Mouse (Mus musculus) liver, embryonic 11.5 days (tissue): ENCODE measurements at regions not wholly inside any gene's neighbourhood (a gene's known extent, or its start where the extent isn't known, plus 50 kb on each side); places are given as distances from the start of the nearest gene placed in this dataset.

ENCODE experiments used
- ATAC-seq: fragments of 200-750 bp; cut with Nextera tagmentation; replicated peaks from 2 replicates; pipeline ENCODE4 v1.8.0; 2017; ENCODE audit warnings: moderate number of reproducible peaks, mild to moderate bottlenecking, moderate TSS enrichment, moderate library complexity; ENCODE audit not compliant: low FRiP score
- DNase-seq: peaks from one replicate; pipeline ENCODE4 v3.0.0-alpha.2; 2017; ENCODE audit warnings: low spot score
- H3K27ac ChIP-seq: fragments of 300-500 bp; sonication (generic); 2 replicates; pipeline ENCODE4 v1.5.1; 2014; ENCODE audit warnings: mild to moderate bottlenecking, low read depth, low read length, control low read depth
- H3K27me3 ChIP-seq: fragments of 300-500 bp; sonication (generic); replicated peaks from 2 replicates; pipeline ENCODE4 v1.6.1; 2014; ENCODE audit warnings: low read length, mixed read lengths; ENCODE audit not compliant: control insufficient read depth, insufficient read depth
- H3K36me3 ChIP-seq: fragments of 300-500 bp; sonication (generic); 2 replicates; pipeline ENCODE4 v1.6.1; 2014; ENCODE audit warnings: mild to moderate bottlenecking, low read length, moderate library complexity, mixed read lengths; ENCODE audit not compliant: control insufficient read depth, insufficient read depth
- H3K4me1 ChIP-seq: fragments of 300-500 bp; sonication (generic); replicated peaks from 2 replicates; pipeline ENCODE4 v1.6.1; 2014; ENCODE audit warnings: low read length, mixed read lengths; ENCODE audit not compliant: control insufficient read depth, insufficient read depth
- H3K4me2 ChIP-seq: fragments of 300-500 bp; sonication (generic); 2 replicates; pipeline ENCODE4 v1.6.1; 2014; ENCODE audit warnings: mild to moderate bottlenecking, control low read depth, moderate library complexity
- H3K4me3 ChIP-seq: fragments of 300-500 bp; sonication (generic); 2 replicates; pipeline ENCODE4 v1.5.1; 2014; ENCODE audit warnings: low read depth, low read length, control low read depth
- H3K9ac ChIP-seq: fragments of 300-500 bp; sonication (generic); 2 replicates; pipeline ENCODE4 v1.6.1; 2014; ENCODE audit warnings: low read depth, low read length, control low read depth
- H3K9me3 ChIP-seq: fragments of 300-500 bp; sonication (generic); 2 replicates; pipeline ENCODE4 v1.6.1; 2016; ENCODE audit warnings: low read length, inconsistent platforms, mixed read lengths; ENCODE audit not compliant: control insufficient read depth
- WGBS: fragments of 180-500 bp; shearing (Covaris S2); extraction: QIAGEN DNeasy Blood & Tissue Kit; methylation state at CpG from one replicate; pipeline ENCODE4 v1.1.7; 2014; 5-methylcytosine and 5-hydroxymethylcytosine counted together

DNA sequence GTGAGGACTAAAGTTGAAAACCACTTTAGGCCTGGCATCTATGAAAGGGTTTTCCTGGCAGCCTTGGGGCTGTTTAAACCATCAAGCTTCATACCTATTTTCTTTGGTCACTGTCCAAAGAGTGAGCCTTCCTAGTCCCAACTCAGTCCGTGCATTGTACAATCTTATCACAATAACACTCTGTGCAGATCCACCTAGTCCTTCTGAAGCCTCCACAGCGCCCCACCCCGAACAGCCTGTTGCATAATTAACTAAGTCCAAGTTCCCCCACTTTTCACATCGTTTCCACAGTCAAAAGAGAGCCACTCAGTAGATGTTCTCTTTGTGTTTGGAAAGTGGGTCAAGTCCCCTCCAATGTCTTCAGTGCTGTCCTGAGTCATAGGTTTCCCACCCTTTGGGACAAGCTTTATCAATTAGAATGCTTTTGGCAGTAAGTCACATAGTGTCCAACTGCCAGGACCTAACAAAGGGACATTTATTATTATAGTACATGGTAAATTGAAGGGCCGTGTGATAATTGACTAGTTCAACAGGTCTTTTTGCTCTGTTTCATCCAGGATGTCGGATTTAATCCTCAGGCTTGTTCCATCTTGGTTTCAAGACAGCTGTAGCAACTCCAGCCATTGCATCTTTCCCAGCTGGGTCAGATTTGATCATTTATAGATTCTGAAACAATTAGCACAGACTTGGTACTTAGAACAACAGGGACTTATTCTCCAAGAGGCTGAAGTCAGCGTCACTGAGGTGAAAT is 187.0 kb upstream of the Jade1 start:
- H3K4me1 ChIP-seq: no peaks in the 10 kb centered on the region
- 78% methylated on average over 7 of the region's 7 CpGs for WGBS
- no peak for DNase-seq
- no peaks in the 10 kb centered on the region for H3K36me3 ChIP-seq
- no peaks in the 10 kb centered on the region for H3K27me3 ChIP-seq
- H3K27ac ChIP-seq: no peak overlapping the region
- no peak for ATAC-seq
- no peak overlapping the region for H3K9ac ChIP-seq
- H3K4me3 ChIP-seq: no peak overlapping the region
- no peaks in the 10 kb centered on the region for H3K9me3 ChIP-seq
- H3K4me2 ChIP-seq: no peak overlapping the region

DNA sequence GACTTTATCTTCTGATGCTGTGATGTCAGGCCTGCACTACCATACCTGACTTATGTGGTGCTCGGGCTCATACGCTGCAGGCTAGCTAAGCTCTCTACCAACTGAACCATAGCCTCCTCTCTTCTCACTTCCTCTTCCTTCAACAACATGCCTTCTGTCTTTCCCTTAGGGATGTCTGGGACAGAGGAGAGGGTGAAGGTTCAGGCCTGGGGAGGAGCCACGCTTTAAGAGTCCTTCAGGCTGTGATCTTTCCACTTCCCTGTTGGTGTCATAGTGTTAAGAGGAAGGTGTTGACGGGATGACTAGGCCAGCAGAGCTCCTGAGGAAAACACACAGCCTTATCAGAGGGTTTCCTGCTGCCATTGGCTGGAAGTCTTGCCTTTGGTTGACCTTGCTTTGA is 188.8 kb upstream of the Jade1 start:
- H3K4me2 ChIP-seq: no peak overlapping the region
- ATAC-seq: no peak
- H3K9ac ChIP-seq: no peak overlapping the region
- no peak overlapping the region for H3K27ac ChIP-seq
- H3K4me1 ChIP-seq: no peaks in the 10 kb centered on the region
- no peak overlapping the region for H3K4me3 ChIP-seq
- no peaks in the 10 kb centered on the region for H3K36me3 ChIP-seq
- 63% methylated on average over 4 of the region's 4 CpGs for WGBS
- DNase-seq: no peak
- H3K9me3 ChIP-seq: no peaks in the 10 kb centered on the region
- H3K27me3 ChIP-seq: no peaks in the 10 kb centered on the region

GRCm38 (mm10) chr3:41366264-41366663 is 189.3 kb upstream of the Jade1 start:
- ATAC-seq: no peak
- H3K4me1 ChIP-seq: no peaks in the 10 kb centered on the region
- H3K9ac ChIP-seq: no peak overlapping the region
- no peaks in the 10 kb centered on the region for H3K36me3 ChIP-seq
- H3K4me2 ChIP-seq: no peak overlapping the region
- no peak overlapping the region for H3K27ac ChIP-seq
- 76% methylated on average over 9 of the region's 9 CpGs for WGBS
- H3K9me3 ChIP-seq: no peaks in the 10 kb centered on the region
- DNase-seq: no peak
- no peak overlapping the region for H3K4me3 ChIP-seq
- no peaks in the 10 kb centered on the region for H3K27me3 ChIP-seq

DNA sequence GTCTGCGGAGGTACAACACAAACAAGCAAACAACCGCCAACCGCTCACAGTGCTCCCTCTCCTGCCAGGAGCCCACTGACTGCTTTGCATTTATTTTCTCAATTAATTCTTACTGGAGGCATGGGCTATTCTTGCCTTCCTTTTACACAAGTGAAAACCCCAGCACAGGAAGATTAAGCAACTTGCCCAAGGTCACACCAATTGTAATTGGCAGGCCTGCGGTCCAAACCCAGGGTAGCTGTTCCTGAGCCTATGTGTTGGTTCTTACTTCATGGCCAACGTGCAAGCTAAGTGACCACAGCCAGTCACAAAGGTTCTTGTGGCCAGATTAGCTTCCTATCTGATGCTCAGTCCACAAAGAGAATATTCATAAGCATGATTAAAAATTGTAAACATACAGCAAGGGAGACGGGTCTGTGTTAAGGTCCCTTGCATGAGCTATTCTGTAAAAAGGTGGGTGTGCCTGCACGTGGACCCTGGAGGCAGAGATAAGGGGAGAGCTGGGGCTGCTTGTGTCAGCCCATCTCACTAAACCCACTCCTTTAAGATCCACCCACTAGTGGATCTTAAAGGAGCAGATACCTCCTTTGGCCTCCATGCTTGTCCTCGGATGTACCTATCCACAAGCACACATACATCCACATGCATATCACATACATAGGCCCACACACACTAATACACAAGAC is 190.2 kb upstream of the Jade1 start:
- no peak overlapping the region for H3K4me2 ChIP-seq
- no peaks in the 10 kb centered on the region for H3K27me3 ChIP-seq
- H3K4me1 ChIP-seq: no peaks in the 10 kb centered on the region
- ATAC-seq (peak; percentile 53; the same call in 1 of the 2 replicates), DNase-seq (no peak)
- no peaks in the 10 kb centered on the region for H3K36me3 ChIP-seq
- no peak overlapping the region for H3K27ac ChIP-seq
- WGBS: 66% methylated on average over 8 of the region's 8 CpGs
- H3K9ac ChIP-seq: no peak overlapping the region
- no peaks in the 10 kb centered on the region for H3K9me3 ChIP-seq
- no peak overlapping the region for H3K4me3 ChIP-seq

GRCm38 (mm10) chr3:41363947-41364346 is 191.6 kb upstream of the Jade1 start:
- DNase-seq (no peak), ATAC-seq (no peak)
- no peaks in the 10 kb centered on the region for H3K27me3 ChIP-seq
- WGBS: 80% methylated on average over 3 of the region's 3 CpGs
- no peaks in the 10 kb centered on the region for H3K9me3 ChIP-seq
- no peaks in the 10 kb centered on the region for H3K36me3 ChIP-seq
- H3K4me1 ChIP-seq: no peaks in the 10 kb centered on the region
- H3K4me2 ChIP-seq: no peak overlapping the region
- no peak overlapping the region for H3K9ac ChIP-seq
- H3K27ac ChIP-seq: no peak overlapping the region
- H3K4me3 ChIP-seq: no peak overlapping the region

DNA sequence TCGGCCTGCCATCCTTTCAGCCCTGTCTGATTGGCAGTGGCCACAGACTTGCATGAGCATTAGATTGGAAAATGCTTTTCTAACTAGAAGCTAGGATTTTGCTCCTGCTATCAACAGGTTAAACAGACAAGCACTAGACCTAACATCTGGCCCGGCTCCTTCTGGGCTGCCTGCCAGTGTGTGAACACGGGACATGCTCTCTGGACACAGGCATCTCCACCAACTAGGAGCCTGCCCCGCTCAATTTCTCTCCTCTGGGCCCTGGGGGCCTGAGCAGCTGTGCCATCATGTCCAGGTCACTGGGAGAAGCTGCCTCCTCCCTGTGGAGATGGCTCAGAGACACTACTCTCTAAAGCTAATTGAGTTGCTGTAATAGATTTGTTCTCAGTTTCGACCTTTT is 195.3 kb upstream of the Jade1 start:
- no peak overlapping the region for H3K4me2 ChIP-seq
- no peaks in the 10 kb centered on the region for H3K36me3 ChIP-seq
- no peaks in the 10 kb centered on the region for H3K4me1 ChIP-seq
- no peak for ATAC-seq
- no peak overlapping the region for H3K9ac ChIP-seq
- DNase-seq: no peak
- no peak overlapping the region for H3K27ac ChIP-seq
- WGBS: 75% methylated on average over 5 of the region's 5 CpGs
- no peaks in the 10 kb centered on the region for H3K27me3 ChIP-seq
- H3K9me3 ChIP-seq: no peaks in the 10 kb centered on the region
- H3K4me3 ChIP-seq: no peak overlapping the region

- no peaks in the 10 kb centered on the region for H3K9me3 ChIP-seq
- DNase-seq: no peak
- 61% methylated on average over 4 of the region's 4 CpGs for WGBS
Observed at GRCm38 (mm10) chr3:41359458-41359857, 196.1 kb upstream of the Jade1 start.

GRCm38 (mm10) chr3:41353021-41353420 is 202.5 kb upstream of the Jade1 start:
- no peak overlapping the region for H3K4me2 ChIP-seq
- DNase-seq: no peak
- 21% methylated on average over 2 of the region's 2 CpGs for WGBS
- ATAC-seq: no peak
- no peaks in the 10 kb centered on the region for H3K27me3 ChIP-seq
- H3K27ac ChIP-seq: no peak overlapping the region
- no peaks in the 10 kb centered on the region for H3K4me1 ChIP-seq
- H3K4me3 ChIP-seq: no peak overlapping the region
- H3K9ac ChIP-seq: no peak overlapping the region
- H3K36me3 ChIP-seq: no peaks in the 10 kb centered on the region
- H3K9me3 ChIP-seq: no peaks in the 10 kb centered on the region

More at GRCm38 (mm10) chr3:41359458-41359857, 196.1 kb upstream of the Jade1 start:
- Histone ChIP-seq H3K27me3 (no peaks in the 10 kb centered on the region), H3K4me1 (no peaks in the 10 kb centered on the region), H3K27ac (no peak overlapping the region), H3K36me3 (no peaks in the 10 kb centered on the region), H3K9ac (no peak overlapping the region), H3K4me2 (no peak overlapping the region), H3K4me3 (no peak overlapping the region)
- ATAC-seq: no peak

- H3K9me3 ChIP-seq: no peaks in the 10 kb centered on the region
- no peak for DNase-seq
- ATAC-seq: no peak
- H3K4me2 ChIP-seq: no peak overlapping the region
- H3K9ac ChIP-seq: no peak overlapping the region
- no peaks in the 10 kb centered on the region for H3K27me3 ChIP-seq
- 76% methylated on average over 4 of the region's 4 CpGs for WGBS
- H3K4me1 ChIP-seq: no peaks in the 10 kb centered on the region
- no peaks in the 10 kb centered on the region for H3K36me3 ChIP-seq
- H3K4me3 ChIP-seq: no peak overlapping the region
- no peak overlapping the region for H3K27ac ChIP-seq
Observed at GRCm38 (mm10) chr3:41351786-41352185, 203.7 kb upstream of the Jade1 start.
